Mouse (Mus musculus) small intestine, adult 2 months (tissue): ENCODE data around the gene Trim31.

Experiments used
- CTCF ChIP-seq: fragments of 200-500 bp; IDR thresholded peaks from 2 replicates; pipeline ENCODE4 v1.5.1; 2012; ENCODE audit warnings: low read depth, mild to moderate bottlenecking, control low read depth, inconsistent platforms, low read length, moderate library complexity, mixed read lengths; ENCODE audit not compliant: insufficient replicate concordance, insufficient read length; ENCODE audit errors: extremely low read depth
- POLR2A ChIP-seq: fragments of 200-500 bp; IDR thresholded peaks from 2 replicates; pipeline ENCODE4 v1.6.1; 2012; ENCODE audit warnings: low read depth, mild to moderate bottlenecking, control low read depth, inconsistent platforms, low read length, moderate library complexity

DNA sequence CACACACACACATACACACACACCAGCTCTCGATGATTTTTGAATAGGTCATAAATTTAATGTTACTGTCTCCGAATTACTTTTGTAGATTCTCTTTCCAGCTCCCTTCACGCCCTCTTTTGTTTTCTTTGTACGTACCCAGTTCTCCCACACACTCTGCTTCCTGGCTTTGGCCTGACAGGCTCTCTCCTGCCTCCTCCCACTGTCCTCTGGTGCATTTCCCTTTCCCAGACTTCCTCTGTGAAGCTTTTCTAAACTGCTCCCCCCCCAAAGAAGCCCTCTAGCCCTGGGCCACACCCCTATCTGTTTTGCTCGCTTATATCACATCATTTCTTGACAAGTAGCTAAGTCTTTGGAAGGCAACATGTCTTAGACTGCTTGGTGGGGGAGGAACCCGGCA lies 32.3 kb downstream of the Trim31 start:
- TF ChIP-seq CTCF (no peak), POLR2A (no peak)
